Mouse (Mus musculus): Measurements from ENCODE around the gene Sepsecs.
A peak's percentile ranks its signal among the peaks of the same experiment; 100 is the strongest.

Gene Sepsecs

DNA sequence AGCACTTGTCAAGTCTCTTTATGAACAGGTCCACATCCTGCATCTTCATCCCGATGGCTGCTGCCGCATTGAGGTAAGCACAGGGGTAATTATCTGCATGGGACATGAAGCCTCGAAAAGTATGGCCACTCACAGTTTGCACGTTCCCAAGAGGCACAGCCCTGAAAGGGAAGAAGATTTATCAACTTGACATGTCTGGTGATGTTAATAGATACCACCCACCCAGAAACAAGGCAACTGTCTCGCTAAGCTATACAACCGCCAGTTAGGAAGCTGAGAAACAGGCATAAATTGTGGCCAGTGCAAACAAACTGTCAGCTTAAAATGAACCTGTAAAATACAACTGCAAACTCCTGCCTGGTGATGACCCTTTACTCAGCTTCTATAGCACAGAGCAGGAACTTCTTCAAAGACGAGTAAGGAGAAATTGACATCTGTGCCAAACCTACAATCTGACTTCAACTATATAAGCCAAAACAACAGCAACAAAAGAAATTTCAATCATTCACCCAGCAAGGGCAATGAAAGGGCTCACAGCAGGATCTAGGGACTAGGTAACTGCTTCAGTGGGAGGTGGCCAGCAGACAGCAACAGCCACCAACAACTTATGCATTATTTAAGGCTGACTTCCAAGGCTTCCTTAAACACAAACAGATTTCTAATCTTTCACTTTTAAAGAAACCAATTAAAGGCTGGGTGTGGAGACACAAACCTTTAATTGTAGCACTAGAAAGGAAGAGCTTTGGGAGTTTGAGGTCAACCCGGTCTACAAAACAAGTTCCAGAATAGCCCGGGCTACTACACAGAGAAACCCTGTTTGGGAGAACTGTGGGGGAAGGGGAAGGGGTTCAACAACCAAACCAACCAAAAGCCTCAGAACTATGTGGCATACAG lies 25.3 kb downstream of the Sepsecs start:
- DNase-seq (ENCODE audit: low read depth, low spot score), result peak; percentile 24

DNA sequence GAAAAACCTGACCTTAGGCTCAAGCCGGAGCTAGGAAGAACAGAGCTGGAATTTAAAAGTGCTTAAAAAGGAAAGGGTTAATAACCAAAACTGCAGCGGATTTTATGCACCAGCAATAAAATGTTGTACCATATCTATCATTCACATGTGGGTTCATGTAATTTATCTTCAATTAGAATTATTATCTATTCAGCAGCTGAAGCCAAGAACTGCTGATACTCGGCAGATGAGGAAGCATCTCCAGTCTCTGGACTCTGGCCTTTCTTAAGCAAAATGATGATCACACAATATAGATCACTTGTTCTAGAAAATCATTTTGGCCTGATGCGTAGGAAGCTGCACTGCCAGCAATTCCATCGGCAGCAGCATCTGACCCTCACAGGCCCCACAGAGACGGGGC lies 27.8 kb downstream of the Sepsecs start:
- DNase-seq (ENCODE audit: low read depth, low spot score), result no peak

DNA sequence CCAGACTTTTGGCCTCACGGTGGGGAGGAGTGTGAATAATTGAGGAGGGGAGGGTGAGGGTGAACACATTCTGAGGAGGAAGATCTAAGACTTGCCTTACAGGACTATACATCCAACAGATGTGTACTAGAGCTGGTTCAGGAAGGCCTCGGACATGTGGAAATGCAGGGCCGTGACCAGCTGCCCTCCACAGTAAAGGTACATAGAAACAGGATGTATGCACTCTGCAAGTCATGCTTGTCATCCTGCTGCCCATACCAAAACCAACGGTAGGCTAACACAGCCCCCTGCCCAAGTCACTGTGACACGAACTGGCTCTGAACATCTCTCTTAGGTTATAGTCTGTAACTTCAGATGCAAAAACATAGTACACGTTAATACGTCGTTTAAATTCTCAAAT lies 30.6 kb downstream of the Sepsecs start:
- no peak for DNase-seq (ENCODE audit: low read depth, low spot score)

DNA sequence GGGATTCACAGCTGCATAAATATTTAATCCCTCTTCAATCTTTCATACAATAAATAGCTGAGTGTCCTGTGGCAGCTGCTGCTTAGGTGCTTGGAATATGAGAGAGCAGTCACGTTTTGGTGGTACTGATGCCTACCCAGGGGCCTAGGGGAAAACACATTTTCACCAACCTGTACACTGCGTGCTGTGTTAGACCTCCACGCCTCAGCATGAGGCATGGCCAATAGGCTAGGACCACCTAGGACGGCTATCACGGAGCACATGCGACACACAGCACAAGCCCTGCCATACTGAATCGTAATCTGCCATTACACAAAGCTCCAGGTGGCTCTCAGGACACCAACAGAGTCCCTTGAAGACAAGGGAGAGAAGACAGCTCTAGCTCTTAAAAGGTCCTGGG lies 31.5 kb downstream of the Sepsecs start:
- DNase-seq (ENCODE audit: low read depth, low spot score), result no peak

DNA sequence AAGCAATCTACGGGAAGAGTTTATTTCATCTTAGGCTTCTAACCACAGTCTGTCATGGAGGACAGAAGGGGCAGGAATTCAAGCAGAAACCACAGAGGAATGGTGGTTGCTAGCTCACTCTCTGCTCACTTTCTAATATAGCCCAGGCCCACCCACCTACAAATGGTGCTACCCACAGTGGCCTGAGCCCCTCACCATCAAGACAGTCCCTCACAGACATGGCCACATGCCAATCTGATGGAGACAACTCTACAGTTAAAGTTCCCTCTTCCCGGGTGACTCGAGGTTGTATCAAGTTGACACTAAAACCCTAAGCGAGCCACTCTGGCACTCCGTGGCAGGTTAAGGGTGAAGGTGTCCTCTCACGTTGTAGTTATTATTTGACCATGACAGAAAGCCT lies 32.6 kb downstream of the Sepsecs start:
- no peak for DNase-seq (ENCODE audit: low read depth, low spot score)

DNA sequence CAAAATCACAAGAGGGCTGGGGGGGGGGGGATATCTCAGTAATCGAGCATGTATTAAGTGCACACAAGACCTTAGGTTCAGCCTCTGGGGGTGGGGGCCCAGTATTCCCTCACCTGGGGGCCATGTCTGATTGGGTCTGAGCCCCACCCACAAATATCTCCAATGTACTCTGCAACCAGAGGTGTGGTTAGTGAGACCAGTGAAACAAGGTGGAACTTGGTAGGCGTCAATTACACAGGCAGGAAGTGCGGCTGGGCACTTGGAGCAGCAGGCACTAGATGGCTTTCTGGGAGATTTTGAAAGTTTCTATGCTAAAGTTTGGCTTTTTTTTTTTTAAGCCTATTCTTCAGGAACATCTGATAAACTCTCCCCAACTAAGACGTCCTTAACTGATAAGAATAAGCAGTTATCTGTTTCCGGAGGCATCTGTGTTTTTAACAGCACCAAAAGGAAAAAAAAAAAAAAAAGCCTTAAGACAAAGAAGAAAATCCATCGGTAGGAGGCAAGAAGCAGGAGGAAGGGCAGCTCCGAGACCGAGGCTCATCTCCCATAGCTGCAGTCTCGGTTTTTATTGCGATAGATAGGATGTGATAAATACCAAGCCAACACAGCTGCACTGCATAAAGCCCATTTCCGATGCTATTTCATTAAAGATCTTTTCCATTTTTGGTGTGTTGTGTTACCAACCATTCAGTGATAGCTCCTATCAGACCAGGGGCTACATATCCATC lies 33.3 kb downstream of the Sepsecs start:
- no peak for DNase-seq (ENCODE audit: low read depth, low spot score)

DNA sequence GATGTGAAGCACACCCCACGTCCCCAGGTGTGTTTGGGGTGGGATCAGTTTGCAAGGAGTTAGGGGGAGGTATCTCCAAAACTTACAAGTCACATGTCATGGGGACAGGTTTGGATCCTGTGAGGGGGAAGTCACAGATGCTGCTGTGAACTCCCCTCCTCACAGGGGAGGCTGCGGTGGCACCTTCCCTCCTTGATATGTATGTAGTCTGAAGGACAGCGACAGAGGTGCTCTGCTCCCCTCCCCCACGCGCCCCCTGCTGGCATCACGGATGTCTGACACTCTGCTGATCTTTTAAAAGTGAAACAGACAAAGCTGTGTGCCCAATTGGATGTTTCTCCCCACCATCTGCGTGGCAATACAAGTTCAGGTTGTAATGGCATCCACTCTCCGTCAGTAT lies 35.5 kb downstream of the Sepsecs start:
- DNase-seq (ENCODE audit: low read depth, low spot score), result no peak

DNA sequence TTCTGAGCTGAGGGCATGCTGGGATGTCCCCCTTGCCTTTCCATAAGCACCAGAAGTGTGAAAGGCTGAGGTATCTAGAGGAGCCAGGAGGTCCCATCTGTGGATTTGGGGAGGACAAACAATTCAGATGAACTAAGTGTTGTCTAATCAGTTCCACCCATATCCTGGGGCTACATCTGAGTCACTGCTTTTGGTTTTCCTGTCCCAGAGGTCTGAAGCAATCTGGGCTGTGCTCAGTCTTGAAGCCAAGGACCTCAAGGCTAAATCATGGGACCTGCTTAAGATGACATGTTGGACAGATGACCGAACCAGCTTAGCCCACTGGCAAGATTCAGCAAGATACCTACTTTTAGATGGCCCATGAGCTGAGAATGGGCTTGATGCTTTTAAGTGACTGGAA lies 39.0 kb downstream of the Sepsecs start:
- no peak for DNase-seq (ENCODE audit: low read depth, low spot score)

DNA sequence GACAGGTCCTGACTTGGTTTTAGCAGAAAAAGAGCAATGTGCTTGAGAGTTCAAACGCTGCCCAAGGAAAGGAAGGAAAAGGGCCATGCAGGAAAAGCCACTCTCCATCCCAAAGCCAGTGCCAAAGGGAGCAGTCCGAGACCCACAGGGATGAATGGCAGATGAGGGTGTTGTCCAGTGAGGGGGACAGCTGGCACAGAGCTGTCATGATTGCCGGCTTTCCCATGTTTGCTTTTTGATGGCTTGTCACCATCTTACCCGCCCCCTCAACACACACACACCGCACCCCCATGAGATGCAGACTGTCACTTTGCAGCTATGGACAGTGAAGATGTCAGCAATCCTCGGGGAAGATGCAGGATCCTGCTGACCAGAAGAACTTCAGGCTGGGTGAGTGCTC lies 40.3 kb downstream of the Sepsecs start:
- no peak for DNase-seq (ENCODE audit: low read depth, low spot score)

DNA sequence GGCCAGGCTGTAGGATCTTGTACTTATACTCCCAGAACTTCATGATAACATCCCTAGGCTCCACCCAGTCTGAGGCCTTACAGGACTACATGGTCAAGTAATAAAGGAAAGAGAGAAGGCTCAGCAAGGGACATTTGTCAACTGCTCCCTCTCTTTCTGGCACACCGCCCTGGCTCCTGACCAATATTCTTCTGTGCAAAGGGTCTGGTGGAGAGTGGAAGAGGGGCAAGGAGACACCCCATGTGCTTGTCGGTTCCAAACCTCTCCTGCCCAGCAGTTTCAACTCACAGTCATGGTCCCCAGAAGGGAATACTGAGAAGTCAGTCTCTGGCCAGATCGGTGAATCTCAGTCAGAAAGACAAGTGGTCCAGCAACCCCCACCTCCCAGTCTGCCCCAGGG lies 40.7 kb downstream of the Sepsecs start:
- DNase-seq (ENCODE audit: low read depth, low spot score), result no peak

DNA sequence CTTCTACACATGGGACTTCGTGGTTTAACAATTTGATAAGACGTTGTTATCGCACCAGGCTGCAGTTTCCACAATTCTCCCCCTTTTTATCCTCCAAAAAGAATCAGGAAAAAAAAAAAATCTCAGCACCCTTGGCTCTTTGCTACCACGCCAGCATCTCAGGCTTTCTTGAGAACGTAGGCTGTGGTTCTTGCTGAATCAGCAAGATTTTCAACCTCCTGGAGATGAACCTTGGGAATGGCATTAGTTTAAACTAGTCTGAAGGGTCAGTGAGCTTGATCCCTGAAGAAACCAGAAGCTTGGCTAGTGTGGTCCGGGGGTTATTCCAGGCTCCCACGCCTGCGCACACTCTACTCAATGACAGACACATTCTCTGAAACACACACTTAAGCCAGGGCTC lies 41.8 kb downstream of the Sepsecs start:
- no peak for DNase-seq (ENCODE audit: low read depth, low spot score)

DNA sequence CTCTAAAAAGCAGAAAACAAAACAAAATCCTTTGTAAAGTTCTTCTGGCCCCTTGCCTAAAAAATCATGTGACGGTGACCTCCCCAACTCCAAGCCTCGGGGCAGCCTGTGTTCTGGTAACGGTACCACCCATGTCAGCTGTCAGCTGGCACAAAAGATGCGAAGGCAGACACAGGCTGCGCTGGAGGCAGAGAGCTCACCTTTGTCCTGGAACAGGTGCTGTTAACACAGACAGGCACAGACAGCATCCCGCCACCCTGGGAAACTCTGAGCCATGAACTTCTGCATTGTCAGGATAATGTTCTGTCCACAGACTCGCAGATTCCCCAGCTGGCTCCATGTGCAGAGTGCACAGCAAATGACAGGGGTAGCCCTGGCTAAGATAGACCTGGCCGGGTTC lies 43.4 kb downstream of the Sepsecs start:
- DNase-seq (ENCODE audit: low read depth, low spot score), result no peak

DNA sequence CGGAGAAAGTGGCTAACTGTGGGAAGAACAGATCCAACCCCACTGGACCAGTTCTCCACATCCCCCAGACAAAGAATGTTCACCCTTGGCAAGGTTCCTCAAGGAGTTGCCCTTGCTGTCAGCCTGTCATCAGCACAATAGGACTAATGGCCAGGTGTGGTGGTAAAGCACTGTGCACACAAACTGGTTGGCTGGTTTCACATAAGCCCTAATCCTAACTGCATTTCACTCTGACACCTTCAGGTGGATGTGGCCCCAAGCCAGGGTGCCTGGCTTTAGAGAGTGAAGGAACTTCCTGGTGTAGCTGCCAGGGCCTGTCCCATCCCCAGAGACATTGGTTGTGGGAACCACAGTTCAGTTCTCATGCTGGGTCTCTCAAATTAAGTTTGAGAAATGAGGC lies 44.6 kb downstream of the Sepsecs start:
- DNase-seq (ENCODE audit: low read depth, low spot score), result no peak

DNA sequence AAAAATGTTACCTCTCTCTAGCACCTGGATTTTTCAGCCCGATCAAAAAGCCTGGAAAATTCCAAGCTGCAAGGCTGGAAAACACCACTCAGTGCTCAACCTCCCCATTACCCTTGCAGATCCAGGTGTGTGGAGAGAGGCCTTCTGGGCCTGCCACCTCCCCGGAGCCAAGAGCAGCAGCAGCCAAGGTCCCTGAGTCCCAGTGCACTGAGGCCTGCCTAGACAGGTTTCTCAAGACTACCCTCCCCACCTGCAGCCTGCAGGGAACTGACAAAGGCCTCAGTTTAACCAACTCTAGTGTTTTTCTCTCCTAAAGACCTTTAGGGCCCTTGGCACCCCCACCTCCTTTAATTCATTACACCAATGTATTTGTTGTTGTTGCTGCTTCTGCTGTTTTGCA lies 46.4 kb downstream of the Sepsecs start:
- no peak for DNase-seq (ENCODE audit: low read depth, low spot score)

DNA sequence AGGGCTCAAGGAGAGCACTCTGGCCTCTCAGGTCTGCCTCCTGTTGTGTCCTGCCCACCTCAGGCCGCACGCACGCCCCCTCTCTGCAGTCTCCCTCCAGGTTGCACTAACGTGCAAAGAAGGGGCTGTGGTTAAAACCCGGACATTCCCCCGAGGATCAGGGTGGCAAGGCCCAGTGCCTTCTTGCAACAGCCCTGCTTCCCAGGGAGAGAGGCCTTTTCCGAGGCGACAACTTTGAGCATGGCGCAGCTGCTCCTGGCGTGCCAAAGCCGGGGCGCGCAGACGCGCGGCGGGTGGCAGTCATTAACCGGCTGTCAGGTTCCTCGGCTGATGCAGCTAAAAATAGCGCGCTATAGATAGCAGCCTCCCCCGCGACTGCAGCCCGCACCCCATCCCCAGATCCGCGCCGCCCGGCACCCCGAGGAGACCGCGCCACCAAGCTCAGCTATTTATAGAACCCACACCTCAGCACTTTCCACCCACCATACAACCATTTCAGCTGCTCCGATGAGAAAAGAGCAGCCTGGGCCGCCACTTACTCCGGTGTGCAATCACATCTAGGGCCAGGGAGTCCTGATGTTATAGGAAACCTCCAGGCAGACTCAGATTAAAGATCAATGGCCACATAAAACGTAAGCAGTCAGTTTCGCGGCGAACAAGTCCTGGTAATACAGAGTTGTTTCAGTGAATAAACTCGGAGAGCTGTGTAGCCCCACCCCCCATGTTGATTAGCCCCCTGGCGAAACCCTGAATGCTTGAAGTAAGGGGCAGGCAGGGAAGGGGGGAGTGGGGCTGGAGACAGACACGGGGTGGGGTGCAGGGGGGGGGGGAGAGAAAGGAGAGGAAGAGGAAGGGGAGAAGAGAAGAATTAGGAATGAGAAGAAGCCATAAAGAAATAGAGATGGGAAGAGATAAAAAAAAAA lies 50.9 kb downstream of the Sepsecs start:
- no peak for DNase-seq (ENCODE audit: low read depth, low spot score)

DNA sequence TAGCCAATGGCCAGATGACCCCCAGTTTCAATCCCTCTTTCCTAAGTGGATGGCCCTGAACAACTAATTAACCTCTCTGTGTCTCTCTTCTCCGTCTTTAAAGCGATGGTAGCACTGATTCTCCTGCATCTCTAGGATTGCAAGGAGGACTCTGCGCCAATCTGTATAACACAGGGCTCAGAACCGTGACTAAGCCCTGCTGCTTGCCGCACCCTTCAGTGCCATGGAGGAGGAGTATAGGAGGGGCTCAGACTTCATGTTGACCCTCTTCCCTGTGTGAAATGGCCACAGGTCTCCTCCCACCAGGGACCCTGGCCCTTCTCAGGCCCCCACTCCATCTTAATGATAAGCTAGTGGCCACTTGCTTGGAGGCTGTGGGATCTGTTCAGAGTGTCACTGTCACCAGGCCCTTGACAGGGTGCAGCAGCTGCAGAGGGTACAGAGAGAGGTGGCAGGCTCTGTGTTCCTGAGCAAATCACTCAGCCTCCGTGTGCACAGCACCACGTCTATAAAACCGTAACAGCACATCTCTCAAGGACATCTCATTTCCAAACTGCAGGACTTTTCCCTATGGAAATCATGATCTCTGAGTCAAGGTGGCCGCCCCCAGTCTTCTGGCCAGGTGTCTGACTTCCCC lies 51.7 kb downstream of the Sepsecs start:
- DNase-seq (ENCODE audit: low read depth, low spot score), result no peak

DNA sequence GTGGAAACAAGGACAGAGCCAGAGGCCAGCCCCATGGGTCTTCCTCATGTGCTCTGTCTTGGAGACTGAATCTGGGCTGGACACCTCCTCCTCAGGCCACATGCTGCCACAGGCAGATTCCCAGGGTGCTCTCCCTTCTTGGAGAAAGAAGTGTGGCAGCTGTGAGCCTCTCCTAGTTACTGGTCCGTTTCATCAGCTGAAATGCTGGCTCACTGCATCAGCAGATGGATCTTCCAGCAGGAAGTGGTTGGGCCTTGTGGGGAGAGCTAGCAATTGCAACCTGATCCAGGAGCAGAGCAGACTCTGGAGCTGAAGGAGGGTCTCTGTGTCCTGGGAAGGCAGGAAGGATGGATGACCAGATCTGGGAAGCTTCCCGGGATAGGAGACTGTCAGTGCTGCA lies 53.0 kb downstream of the Sepsecs start:
- DNase-seq (ENCODE audit: low read depth, low spot score), result no peak

DNA sequence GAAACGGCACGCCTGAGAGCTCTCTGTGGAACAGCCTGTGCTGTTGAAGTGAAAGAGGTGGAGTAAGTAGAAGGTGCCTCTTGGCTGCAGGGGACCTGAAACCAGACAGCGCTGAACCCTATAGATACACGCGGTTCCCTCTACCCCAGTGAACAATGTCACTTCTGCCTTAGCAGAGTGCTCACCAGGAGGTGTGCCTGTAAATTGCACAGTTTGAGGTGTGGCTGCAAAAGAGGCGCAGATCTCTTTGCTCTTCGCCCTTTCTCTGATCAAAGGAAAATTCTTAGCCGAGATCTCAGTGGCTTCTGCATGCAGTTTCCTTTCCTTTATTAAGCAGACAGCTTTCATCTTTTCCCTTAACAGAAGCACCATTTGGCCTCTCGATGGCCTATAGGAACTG lies 54.1 kb downstream of the Sepsecs start:
- no peak for DNase-seq (ENCODE audit: low read depth, low spot score)

DNA sequence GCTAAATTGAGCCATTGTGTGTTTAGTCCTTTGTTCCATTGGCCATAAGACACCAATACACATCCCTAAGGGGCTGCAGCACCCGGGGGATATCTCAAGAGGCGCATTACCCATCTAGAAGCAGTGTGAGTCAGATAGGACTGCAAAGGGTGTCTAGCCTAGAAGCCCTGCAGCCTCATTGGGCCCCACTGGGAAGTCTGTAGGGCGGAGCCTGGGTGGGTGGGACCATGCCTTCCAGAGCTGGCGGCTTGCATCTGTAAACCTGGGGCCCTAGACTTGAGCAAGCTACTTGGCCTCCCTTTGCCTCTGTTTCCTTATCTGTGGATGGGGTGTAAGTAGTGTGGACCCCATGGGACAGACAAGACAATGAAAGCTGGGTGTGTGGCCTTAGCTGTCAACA lies 54.8 kb downstream of the Sepsecs start:
- no peak for DNase-seq (ENCODE audit: low read depth, low spot score)

DNA sequence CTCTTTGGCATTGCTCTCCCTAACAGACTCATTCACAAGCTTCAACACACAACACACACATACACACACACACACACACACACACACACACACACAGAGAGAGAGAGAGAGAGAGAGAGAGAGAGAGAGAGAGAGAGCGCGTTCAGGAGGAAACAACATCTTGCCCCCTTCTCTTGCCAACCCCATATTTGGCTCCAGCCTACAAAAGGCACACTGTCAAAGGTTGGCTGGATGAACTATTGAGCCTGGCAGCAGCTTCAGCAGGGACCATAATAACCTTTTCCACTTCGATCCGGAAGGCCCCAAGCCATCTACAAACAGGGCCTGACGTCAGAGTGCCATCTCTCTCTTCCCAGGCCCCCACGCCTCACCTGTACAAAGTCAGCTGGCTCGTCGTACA lies 56.7 kb downstream of the Sepsecs start:
- no peak for DNase-seq (ENCODE audit: low read depth, low spot score)

DNA sequence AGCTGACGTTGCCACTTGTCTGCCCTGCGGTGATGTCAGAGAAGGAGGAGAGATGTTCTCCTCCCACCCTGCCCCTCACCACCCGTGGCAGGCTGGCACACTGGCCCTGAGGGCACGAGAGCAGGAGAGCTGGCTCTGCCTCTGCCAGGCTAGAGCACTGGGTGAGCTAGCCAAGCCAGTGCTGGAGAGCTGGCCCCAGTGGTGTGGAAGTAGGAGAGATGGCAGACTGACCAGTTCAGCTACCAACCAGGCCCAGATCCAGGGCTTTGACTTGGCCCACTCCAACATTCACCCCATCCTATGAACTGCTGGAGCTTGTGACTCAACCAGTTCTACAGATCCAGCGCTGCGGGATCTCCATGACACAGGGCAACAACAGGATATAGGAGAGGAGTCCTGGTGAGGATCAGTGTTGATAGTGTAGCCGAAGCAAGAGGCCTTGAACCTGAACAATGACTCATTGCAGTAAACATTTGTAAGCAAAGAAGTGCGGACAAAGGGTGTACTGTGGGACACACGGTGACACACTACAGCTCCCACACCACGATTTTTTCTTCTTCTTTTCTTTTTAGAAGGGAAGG lies 58.1 kb downstream of the Sepsecs start:
- DNase-seq (ENCODE audit: low read depth, low spot score), result no peak

Measured in embryo, embryonic 11.5 days (tissue).